Mouse (Mus musculus): ENCODE data around the gene Pxk. TPM values are rescaled to one million over a fixed set of nuclear protein-coding genes. Genes with fewer than 3 reads are reported as not detected.
A peak's percentile ranks its signal among the peaks of the same experiment; 100 is the strongest.

Pxk gene
- total and polyA plus RNA-seq, 3 experiments: 18.3 to 24.6 (median 23.1) TPM

GRCm38 (mm10) chr14:8094931-8095561, 3.0 kb upstream of the Pxk start:
- intact Hi-C loops (cut with DNase I): loop anchor here (1.0 to 5.0 kb wide), 2 partner anchors 15 to 117 kb away; partner anchors contain the start of genes Kctd6 and Rpp14
- no peak for DNase-seq
- Histone ChIP-seq H3K79me2 (replicated peaks; ENCODE audit: control insufficient read depth, insufficient read depth, low read length) (0 out of 2 replicates have a peak, but pooled peaks cover 2% of the 10 kb centered on the region), H3K9ac (ENCODE audit: low read depth, low read length) (no peak overlapping the region), H3K36me3 (ENCODE audit: control insufficient read depth, insufficient read depth, low read length) (no peaks in the 10 kb centered on the region; the same call in 1 of the 2 replicates), H3K27ac (peak overlapping the region; percentile 88), H3K4me1 (ENCODE audit: control insufficient read depth, insufficient read depth, low read length) (peaks cover 2% of the 10 kb centered on the region; the same call in 1 of the 2 replicates), H3K4me3 (no peak overlapping the region), H3K27me3 (ENCODE audit: control insufficient read depth, insufficient read depth, low read length) (no peaks in the 10 kb centered on the region)
- TF ChIP-seq EP300 (IDR thresholded peaks at IDR 0.05; ENCODE audit: insufficient read depth, low read depth, low read length) (no peak), CTCF (IDR thresholded peaks at IDR 0.05) (no peak), POLR2A (IDR thresholded peaks at IDR 0.05; ENCODE audit: insufficient read depth, low read depth, low read length) (no peak)
- 47% methylated on average over 3 of the region's 3 CpGs for WGBS

GRCm38 (mm10) chr14:8095562-8095950, 2.5 kb upstream of the Pxk start:
- Histone ChIP-seq H3K27ac (peak overlapping the region; percentile 88), H3K4me3 (peak overlapping the region; percentile 26; the same call in 1 of the 2 replicates), H3K9ac (ENCODE audit: low read depth, low read length) (peak overlapping the region; percentile 50), H3K4me1 (ENCODE audit: control insufficient read depth, insufficient read depth, low read length) (peaks cover 2% of the 10 kb centered on the region; the same call in 1 of the 2 replicates), H3K27me3 (ENCODE audit: control insufficient read depth, insufficient read depth, low read length) (no peaks in the 10 kb centered on the region), H3K79me2 (replicated peaks; ENCODE audit: control insufficient read depth, insufficient read depth, low read length) (0 out of 2 replicates have a peak, but pooled peaks cover 3% of the 10 kb centered on the region), H3K36me3 (ENCODE audit: control insufficient read depth, insufficient read depth, low read length) (no peaks in the 10 kb centered on the region; the same call in 1 of the 2 replicates)
- TF ChIP-seq CTCF (IDR thresholded peaks at IDR 0.05): no peak
- TF ChIP-seq EP300 (IDR thresholded peaks at IDR 0.05; ENCODE audit: insufficient read depth, low read depth, low read length): peak; percentile 82; the same call in 1 of the 2 replicates
- TF ChIP-seq POLR2A (IDR thresholded peaks at IDR 0.05; ENCODE audit: insufficient read depth, low read depth, low read length): peak; percentile 71
- intact Hi-C loops (cut with DNase I): loop anchor here (1.0 to 5.0 kb wide), 2 partner anchors 15 to 117 kb away; partner anchors contain the start of genes Kctd6 and Rpp14
- peak; percentile 57 to 61 for DNase-seq
- 15% methylated on average over 7 of the region's 7 CpGs for WGBS

GRCm38 (mm10) chr14:8098687-8098995, 630 bp downstream of the Pxk start:
- no peaks in the 10 kb centered on the region for H3K27me3 ChIP-seq (ENCODE audit: control insufficient read depth, insufficient read depth, low read length)
- no peak for DNase-seq
- peak overlapping the region; percentile 92 for H3K9ac ChIP-seq (ENCODE audit: low read depth, low read length)
- TF ChIP-seq POLR2A (IDR thresholded peaks at IDR 0.05; ENCODE audit: insufficient read depth, low read depth, low read length) (no peak), EP300 (IDR thresholded peaks at IDR 0.05; ENCODE audit: insufficient read depth, low read depth, low read length) (no peak), CTCF (IDR thresholded peaks at IDR 0.05) (no peak)
- intact Hi-C loops (cut with DNase I): loop anchor here (2.0 to 5.0 kb wide), 2 partner anchors 74 to 114 kb away; partner anchors contain the start of genes Kctd6 and Pdhb
- H3K4me3 ChIP-seq: peak overlapping the region; percentile 74
- H3K4me1 ChIP-seq (ENCODE audit: control insufficient read depth, insufficient read depth, low read length): peaks cover 6% of the 10 kb centered on the region
- 2% methylated on average over 5 of the region's 5 CpGs for WGBS
- H3K27ac ChIP-seq: peak overlapping the region; percentile 91
- peaks cover 7% of the 10 kb centered on the region for H3K36me3 ChIP-seq (ENCODE audit: control insufficient read depth, insufficient read depth, low read length)
- 0 out of 2 replicates have a peak, but pooled peaks cover 3% of the 10 kb centered on the region for H3K79me2 ChIP-seq (replicated peaks; ENCODE audit: control insufficient read depth, insufficient read depth, low read length)

GRCm38 (mm10) chr14:8099561-8100021, 1.6 kb downstream of the Pxk start:
- Histone ChIP-seq H3K36me3 (ENCODE audit: control insufficient read depth, insufficient read depth, low read length) (peaks cover 7% of the 10 kb centered on the region), H3K27me3 (ENCODE audit: control insufficient read depth, insufficient read depth, low read length) (no peaks in the 10 kb centered on the region), H3K79me2 (replicated peaks; ENCODE audit: control insufficient read depth, insufficient read depth, low read length) (0 out of 2 replicates have a peak, but pooled peaks cover 3% of the 10 kb centered on the region), H3K4me1 (ENCODE audit: control insufficient read depth, insufficient read depth, low read length) (peaks cover 6% of the 10 kb centered on the region), H3K27ac (no peak overlapping the region; the same call in 1 of the 2 replicates), H3K4me3 (peak overlapping the region; percentile 74; the same call in 1 of the 2 replicates), H3K9ac (ENCODE audit: low read depth, low read length) (no peak overlapping the region; the same call in 1 of the 2 replicates)
- 45% methylated on average over 10 of the region's 10 CpGs for WGBS
- intact Hi-C loops (cut with DNase I): loop anchor here (2.0 to 5.0 kb wide), 2 partner anchors 73 to 113 kb away; partner anchors contain the start of genes Kctd6 and Pdhb
- peak in 1 of 2 experiments; percentile 29 for DNase-seq
- TF ChIP-seq CTCF (IDR thresholded peaks at IDR 0.05) (no peak), POLR2A (IDR thresholded peaks at IDR 0.05; ENCODE audit: insufficient read depth, low read depth, low read length) (no peak), EP300 (IDR thresholded peaks at IDR 0.05; ENCODE audit: insufficient read depth, low read depth, low read length) (no peak)

GRCm38 (mm10) chr14:8101886-8102285, 3.9 kb downstream of the Pxk start:
- H3K9ac ChIP-seq (ENCODE audit: low read depth, low read length): no peak overlapping the region
- WGBS: 82% methylated on average over 8 of the region's 8 CpGs
- peaks cover 6% of the 10 kb centered on the region for H3K4me1 ChIP-seq (ENCODE audit: control insufficient read depth, insufficient read depth, low read length)
- peaks cover 7% of the 10 kb centered on the region for H3K36me3 ChIP-seq (ENCODE audit: control insufficient read depth, insufficient read depth, low read length)
- no peak for DNase-seq
- no peaks in the 10 kb centered on the region for H3K27me3 ChIP-seq (ENCODE audit: control insufficient read depth, insufficient read depth, low read length)
- no peak overlapping the region for H3K27ac ChIP-seq
- no peak overlapping the region for H3K4me3 ChIP-seq
- TF ChIP-seq EP300 (IDR thresholded peaks at IDR 0.05; ENCODE audit: insufficient read depth, low read depth, low read length) (no peak), POLR2A (IDR thresholded peaks at IDR 0.05; ENCODE audit: insufficient read depth, low read depth, low read length) (no peak), CTCF (IDR thresholded peaks at IDR 0.05) (no peak)
- 0 out of 2 replicates have a peak, but pooled peaks cover 3% of the 10 kb centered on the region for H3K79me2 ChIP-seq (replicated peaks; ENCODE audit: control insufficient read depth, insufficient read depth, low read length)
- intact Hi-C loops (cut with DNase I): no loop called here

All from heart, adult 2 months (tissue).